Mouse (Mus musculus): Measurements from ENCODE around the gene Pitx2. TPM values are rescaled to one million over a fixed set of nuclear protein-coding genes. Genes with fewer than 3 reads are reported as not detected.

The Pitx2 gene
- total RNA-seq (2021) = 0.41 TPM in 1 of 2 replicates, not detected in the other
- long read RNA-seq, experiment 1 = 0 reads
- long read RNA-seq, experiment 2 = 0 reads

DNA sequence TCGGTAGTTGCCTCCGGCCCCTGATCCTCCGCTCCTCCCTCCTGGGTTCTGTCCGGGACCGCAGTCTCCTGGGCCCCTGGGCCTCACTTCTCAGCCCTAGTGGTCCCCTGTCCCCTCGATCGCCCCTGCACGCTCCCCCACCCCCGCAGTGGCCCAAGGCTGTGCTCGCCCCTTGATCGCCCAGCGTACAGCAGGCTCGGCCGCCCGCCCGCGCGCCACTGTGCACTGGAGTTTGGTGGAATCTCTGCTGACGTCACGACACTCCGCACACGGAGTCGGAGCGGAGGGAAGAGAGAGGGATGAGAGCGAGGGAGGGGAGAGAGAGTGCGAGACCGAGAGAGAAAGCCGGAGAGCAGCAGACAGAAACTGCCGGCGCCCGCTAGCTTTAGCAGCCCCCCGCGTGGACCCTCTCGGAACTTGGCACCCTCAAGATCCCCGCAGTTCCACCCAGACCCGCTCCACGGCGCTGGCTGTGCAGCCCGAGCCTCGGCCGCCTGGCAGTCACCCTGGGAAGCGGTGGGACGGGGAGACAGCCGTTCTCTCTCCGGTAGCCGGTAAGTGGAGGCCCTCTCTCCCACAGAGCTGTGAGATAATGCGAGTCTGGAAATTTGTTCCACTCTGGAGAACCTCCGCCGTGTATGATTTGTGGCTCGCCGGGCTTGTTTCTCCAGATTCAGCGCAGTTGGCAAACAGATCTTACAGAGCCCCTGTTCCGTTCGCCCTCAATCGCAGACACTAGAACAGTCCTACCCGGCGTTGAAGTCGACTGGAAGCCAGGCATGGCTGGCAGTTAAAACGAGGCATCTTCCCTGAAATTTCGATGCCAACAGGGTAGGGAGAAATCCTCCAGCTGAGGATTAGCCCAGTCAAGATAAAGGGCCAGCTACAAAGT, at the start of gene Pitx2:
TSS of gene Pitx2 (plus strand) at position 270 of the 892 bp plus-strand sequence.
- DNase-seq = peak; percentile 45

DNA sequence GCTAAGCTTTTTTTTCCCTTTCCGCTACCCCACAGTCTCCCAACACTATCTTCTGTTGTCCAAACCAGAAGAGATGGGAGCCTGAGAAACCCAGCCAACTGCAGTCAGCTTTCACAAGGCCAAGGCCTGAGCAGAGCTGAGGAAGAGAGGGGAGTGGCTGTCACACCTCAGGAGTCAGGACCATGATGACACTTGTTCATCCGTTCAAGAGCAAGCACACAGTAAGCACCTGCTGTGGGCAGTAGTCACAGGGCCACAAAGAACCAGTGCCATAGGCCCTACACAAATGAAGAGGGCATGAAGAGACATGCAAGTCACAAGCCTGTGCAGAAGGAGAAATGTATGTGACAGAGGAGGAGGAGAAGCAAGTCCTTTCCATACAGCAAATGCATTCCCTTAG, 49.7 kb upstream of the Pitx2 start:
- DNase-seq = no peak

DNA sequence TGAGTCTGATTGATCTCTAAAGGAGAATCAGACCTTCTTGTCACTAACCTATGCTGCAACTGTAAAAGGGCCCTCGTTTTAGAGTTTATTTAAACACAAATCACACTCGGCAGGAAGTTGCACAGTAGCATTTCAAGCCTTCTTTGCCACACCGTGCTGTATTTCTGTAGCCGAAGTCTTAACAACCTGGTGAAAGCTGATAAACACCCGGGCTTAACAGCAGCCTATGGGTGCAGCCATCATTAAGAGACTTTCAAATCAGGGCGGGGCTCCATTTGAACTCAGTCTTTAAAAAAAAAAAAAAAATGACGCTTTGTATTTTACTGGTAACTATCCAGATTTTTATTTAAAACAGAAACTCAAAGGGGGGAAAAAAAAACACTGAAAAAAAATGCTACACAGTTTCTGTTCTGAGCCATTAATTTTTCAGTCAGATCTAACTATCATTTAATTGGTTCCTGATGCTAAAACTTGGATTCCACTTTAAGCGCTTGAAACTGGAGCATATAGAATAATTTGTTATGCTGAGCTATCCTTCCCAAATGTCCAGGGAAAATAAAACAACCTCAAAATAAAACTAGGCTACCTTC, 48.5 kb upstream of the Pitx2 start:
- no peak for DNase-seq

GRCm38 (mm10) chr3:129158812-129159370, 40.8 kb upstream of the Pitx2 start:
- DNase-seq = no peak

DNA sequence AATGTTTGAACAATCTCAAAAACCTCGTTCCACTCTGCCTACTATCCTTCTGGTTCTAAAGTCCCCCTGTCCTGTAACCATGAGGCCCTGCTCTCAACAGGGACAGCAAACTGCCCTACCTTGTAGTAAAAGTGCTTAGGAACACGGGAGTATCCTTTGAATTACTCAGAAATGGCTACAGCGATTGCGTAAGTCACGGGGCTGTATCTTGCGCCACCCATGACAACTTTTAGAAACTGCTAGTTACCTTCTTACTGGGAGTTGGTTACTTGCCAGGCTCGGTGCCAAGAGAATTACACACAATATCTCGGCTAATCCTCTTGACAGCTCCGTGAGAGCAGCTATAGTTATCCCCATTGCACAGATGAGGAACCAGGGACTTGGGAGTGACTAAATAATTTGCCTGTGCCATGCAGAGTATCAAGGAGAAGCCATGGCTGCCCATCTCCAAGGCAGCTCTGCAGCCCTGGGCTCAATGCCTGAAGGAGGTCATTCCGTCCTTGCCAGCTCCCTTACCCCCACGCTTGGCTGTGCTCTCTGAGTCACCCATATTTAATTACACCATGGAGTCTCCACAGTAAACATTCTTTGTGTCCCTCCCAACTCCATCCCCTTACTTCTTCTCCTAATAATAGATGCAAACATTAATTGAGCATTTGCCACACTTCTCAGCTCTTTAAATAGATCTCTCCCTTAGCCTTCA, 38.2 kb upstream of the Pitx2 start:
- no peak for DNase-seq

GRCm38 (mm10) chr3:129164246-129164645, 35.4 kb upstream of the Pitx2 start:
- no peak for DNase-seq

DNA sequence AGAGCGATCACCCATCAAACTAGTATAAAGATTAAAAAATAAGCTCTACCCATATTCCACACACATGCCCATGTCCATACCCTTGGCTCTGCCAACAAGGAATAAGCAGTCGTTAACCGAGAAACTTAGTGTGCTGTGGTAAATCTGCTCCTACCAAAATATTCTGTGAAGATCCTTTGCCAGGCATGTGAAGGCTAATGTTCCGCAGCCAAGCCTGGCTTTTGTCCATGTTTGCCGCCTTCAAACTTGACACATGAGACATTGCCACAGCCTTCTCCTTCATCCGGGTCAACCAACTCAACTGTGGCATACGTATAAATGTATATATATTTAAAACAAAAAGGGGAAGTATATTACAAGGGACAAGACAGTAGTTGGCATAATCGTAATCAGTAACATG, 34.0 kb upstream of the Pitx2 start:
- no peak for DNase-seq

DNA sequence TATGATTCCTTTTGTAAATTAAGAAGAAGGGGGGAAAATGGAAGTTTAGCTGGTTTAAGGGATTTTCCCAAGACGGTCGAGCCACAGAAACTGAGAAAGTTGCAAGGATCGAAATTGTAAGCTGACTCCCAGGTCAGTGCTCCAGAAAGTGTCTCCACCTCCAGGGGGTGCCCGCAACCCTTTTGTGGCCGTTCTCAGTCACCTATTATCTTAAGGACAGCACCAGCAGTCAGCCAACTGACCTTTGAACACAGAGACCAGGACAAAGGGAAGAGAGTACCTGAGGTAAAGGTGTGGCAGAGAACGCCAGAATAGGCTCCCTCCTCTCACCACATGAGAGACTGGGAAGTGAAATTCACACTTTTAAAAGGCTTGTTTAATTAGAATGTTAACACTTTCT, 33.0 kb upstream of the Pitx2 start:
- DNase-seq = no peak

DNA sequence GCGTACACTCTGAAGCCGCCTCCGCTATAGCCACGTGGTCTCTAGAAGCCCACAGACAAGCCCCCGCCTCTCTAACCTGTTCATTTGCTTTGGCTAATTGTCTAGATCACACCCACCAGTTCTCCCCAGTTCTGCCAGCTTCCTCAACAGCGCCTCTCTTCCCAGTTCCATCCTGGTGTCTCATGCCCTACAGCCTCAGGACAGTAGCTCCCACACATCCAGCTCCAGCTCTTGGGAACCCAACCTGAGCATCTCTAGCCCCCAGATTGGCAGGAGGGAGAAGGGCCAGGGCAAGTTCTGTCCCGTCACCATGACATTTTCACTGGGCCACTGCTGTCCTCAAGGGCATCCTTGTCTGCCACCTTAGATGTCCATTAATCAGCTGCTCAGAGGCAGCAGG, 29.3 kb upstream of the Pitx2 start:
- no peak for DNase-seq

DNA sequence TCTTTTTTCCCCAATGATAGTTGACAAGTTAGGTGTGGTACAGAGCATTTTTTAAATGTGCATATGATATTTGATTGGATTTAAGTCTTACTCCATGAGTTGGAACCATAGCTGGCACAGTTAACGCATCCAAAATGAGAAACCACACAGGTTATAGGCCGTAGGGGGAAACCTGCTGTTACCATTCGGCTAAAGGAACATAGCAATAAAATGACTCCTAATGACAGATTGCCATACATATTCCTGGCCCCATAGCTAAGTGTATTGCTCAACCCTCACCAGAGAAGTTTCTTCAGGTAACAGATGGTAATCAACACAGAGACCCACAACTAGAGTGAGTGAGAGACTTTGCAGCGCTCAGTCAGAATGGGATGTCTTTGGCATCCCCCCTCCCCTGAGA, 27.9 kb upstream of the Pitx2 start:
- no peak for DNase-seq

- no peak for DNase-seq
Measured at GRCm38 (mm10) chr3:129194436-129194835, 5.2 kb upstream of the Pitx2 start.

DNA sequence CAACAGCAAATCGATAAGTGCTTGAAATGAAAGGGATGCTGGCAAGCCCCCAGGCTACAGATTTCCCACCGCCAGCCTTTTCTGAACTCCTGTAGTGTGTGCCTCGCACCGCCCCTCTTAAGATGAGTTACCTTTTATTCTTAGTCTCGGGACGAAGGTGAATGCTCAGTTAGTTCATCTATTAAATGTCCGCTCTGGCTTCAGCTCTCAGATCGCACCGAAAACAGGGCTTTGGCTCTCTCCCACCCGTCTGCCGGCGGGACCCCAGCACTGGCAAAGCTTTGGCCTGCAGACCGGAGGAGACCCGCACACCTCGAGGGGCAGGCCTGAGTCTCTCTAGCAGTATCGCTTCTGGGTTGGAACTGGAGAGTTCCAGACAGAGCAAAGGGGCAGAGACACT, 4.6 kb upstream of the Pitx2 start:
- no peak for DNase-seq

GRCm38 (mm10) chr3:129195816-129196549, 3.7 kb upstream of the Pitx2 start:
- DNase-seq = no peak

GRCm38 (mm10) chr3:129196550-129196919, 3.1 kb upstream of the Pitx2 start:
- DNase-seq = no peak

GRCm38 (mm10) chr3:129197035-129197434, 2.6 kb upstream of the Pitx2 start:
- no peak for DNase-seq

DNA sequence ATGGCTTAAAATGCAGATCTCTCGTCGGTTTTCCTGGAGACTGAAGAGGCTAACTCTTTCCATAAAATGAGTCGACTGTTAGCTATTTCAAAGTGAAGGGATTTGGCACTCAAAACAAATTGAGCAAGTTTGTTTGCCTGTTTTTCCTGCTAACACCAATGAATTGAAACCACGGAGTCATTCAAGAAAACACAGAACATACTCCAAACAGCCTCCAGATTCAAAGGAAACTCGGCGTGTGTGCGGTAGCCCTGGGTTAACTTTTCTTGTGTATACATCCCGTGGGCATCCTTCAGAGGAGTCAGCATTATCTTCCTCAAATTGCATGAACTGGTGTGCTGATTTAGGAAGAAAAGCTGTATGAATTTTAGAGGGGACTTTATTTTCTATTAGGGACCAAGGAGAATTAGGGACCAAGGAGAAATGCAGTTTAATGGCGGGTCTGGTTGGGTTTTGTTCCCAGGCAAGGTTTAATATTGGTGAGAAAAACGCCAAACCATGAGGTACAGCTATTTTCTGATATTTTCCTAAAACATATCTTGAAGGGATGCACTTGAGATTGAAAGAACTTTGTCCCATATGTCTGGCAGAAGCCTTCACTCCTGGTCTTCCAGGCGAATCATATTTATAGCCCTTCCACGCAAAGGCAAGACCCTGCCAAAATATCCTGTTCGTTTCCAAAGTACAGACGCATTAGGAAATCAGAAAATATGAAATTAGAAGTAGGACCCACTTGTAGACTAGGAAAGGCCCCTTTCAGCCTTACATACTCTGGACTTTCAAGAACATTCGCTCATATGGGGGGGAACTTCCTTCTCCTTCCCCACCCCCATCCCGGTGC, 1.7 kb upstream of the Pitx2 start:
- DNase-seq = no peak

GRCm38 (mm10) chr3:129198627-129198903, 1.1 kb upstream of the Pitx2 start:
- DNase-seq = no peak

DNA sequence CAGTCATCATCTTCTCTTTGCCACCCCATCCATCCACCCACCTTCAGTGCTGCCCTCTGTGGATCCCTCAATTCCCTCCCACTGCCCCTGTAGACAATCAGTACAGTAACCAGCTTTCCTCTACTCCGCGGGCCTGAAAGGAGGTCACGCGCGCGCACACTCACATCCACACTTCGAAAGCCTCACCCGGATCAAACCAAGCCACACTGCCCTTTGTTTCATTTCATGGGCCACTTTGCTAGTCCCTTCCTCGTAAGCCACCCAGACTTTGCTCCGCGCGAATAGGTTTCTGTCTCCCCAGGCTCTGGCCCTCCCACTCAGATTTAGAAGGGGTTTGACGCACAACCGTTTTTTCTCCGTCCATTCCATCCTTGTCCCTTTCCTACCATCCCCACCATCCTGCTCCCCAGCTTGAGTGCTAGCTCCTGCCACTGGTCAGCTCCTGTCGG, 494 bp upstream of the Pitx2 start:
- no peak for DNase-seq

GRCm38 (mm10) chr3:129200501-129200890, 818 bp downstream of the Pitx2 start:
- DNase-seq = no peak

GRCm38 (mm10) chr3:129201156-129201555, 1.5 kb downstream of the Pitx2 start:
- DNase-seq = no peak

- no peak for DNase-seq
Measured at GRCm38 (mm10) chr3:129201681-129202255, 2.1 kb downstream of the Pitx2 start.

Data from adrenal gland, postnatal 14 days (tissue).